Mouse (Mus musculus): ENCODE results near the gene Pyroxd2.
"Not testable (repeated sequence)": the region's sequence is repeated elsewhere in the genome, so short reads cannot be mapped to it uniquely, and the experiment has no call there.

The Pyroxd2 gene

GRCm38 (mm10) chr19:42752363-42752931, at the start of gene Pyroxd2:
Gene Pyroxd2 (minus strand): TSS chr19:42752775.
- peak; percentile 75 for DNase-seq (ENCODE audit: low spot score)

- no peak for DNase-seq (ENCODE audit: low spot score)
Observed at GRCm38 (mm10) chr19:42797866-42798265, 45.3 kb upstream of the Pyroxd2 start.

GRCm38 (mm10) chr19:42795801-42796200, 43.2 kb upstream of the Pyroxd2 start:
- DNase-seq (ENCODE audit: low spot score) = no peak

- peak; percentile 82 for DNase-seq (ENCODE audit: low spot score)
Observed at GRCm38 (mm10) chr19:42794914-42795613, 42.5 kb upstream of the Pyroxd2 start.

GRCm38 (mm10) chr19:42788311-42788710, 35.7 kb upstream of the Pyroxd2 start:
- DNase-seq (ENCODE audit: low spot score) = no peak

GRCm38 (mm10) chr19:42785562-42786220, 33.1 kb upstream of the Pyroxd2 start:
- no peak for DNase-seq (ENCODE audit: low spot score)

GRCm38 (mm10) chr19:42785129-42785528, 32.6 kb upstream of the Pyroxd2 start:
- DNase-seq (ENCODE audit: low spot score) = no peak

- not testable (repeated sequence) for DNase-seq (ENCODE audit: low spot score)
Observed at GRCm38 (mm10) chr19:42780156-42780538, 27.6 kb upstream of the Pyroxd2 start.

GRCm38 (mm10) chr19:42779531-42780155, 27.1 kb upstream of the Pyroxd2 start, which contains the start of gene Hps1:
Gene Hps1 (minus strand): TSS chr19:42779978.
- DNase-seq (ENCODE audit: low spot score) = peak; percentile 74

GRCm38 (mm10) chr19:42777801-42778200, 25.2 kb upstream of the Pyroxd2 start:
- no peak for DNase-seq (ENCODE audit: low spot score)

GRCm38 (mm10) chr19:42776813-42777212, 24.2 kb upstream of the Pyroxd2 start:
- no peak for DNase-seq (ENCODE audit: low spot score)

GRCm38 (mm10) chr19:42770141-42770872, 17.7 kb upstream of the Pyroxd2 start:
- no peak for DNase-seq (ENCODE audit: low spot score)

GRCm38 (mm10) chr19:42769648-42770047, 17.1 kb upstream of the Pyroxd2 start:
- no peak for DNase-seq (ENCODE audit: low spot score)

- no peak for DNase-seq (ENCODE audit: low spot score)
Observed at GRCm38 (mm10) chr19:42767361-42767760, 14.8 kb upstream of the Pyroxd2 start.

- DNase-seq (ENCODE audit: low spot score) = no peak
Observed at GRCm38 (mm10) chr19:42764398-42764797, 11.8 kb upstream of the Pyroxd2 start.

GRCm38 (mm10) chr19:42756671-42757070, 4.1 kb upstream of the Pyroxd2 start:
- DNase-seq (ENCODE audit: low spot score) = no peak

GRCm38 (mm10) chr19:42755148-42755870, 2.7 kb upstream of the Pyroxd2 start:
- no peak for DNase-seq (ENCODE audit: low spot score)

- DNase-seq (ENCODE audit: low spot score) = peak; percentile 39
Observed at GRCm38 (mm10) chr19:42753141-42753917, 754 bp upstream of the Pyroxd2 start.

GRCm38 (mm10) chr19:42750196-42750595, 2.4 kb downstream of the Pyroxd2 start:
- DNase-seq (ENCODE audit: low spot score) = no peak

GRCm38 (mm10) chr19:42746702-42747101, 5.9 kb downstream of the Pyroxd2 start:
- DNase-seq (ENCODE audit: low spot score) = no peak

- DNase-seq (ENCODE audit: low spot score) = no peak
Observed at GRCm38 (mm10) chr19:42745869-42746224, 6.7 kb downstream of the Pyroxd2 start.

Data from ovary, postnatal 10 days (tissue).